Mouse (Mus musculus) left cerebral cortex, adult 18-20 months (tissue): Measurements from ENCODE around the gene Sh3rf3. TPM values are rescaled to one million over a fixed set of nuclear protein-coding genes. Genes with fewer than 3 reads are reported as not detected.

Source experiments
- DNase-seq, 2 experiments: peaks; one replicate each; pipeline ENCODE4 v3.0.0; 2021 to 2022; ENCODE audit warnings: low spot score in 2 of 2, mixed read lengths in 1 of 2
- total RNA-seq, 2 experiments: library from RNA; stranded (reverse); gene quantifications; 2 replicates each; pipeline ENCODE4 v1.2.3; 2021

Sh3rf3 gene
- total RNA-seq, 2 experiments from 2014 or later = 43.7 to 45.5 TPM

DNA sequence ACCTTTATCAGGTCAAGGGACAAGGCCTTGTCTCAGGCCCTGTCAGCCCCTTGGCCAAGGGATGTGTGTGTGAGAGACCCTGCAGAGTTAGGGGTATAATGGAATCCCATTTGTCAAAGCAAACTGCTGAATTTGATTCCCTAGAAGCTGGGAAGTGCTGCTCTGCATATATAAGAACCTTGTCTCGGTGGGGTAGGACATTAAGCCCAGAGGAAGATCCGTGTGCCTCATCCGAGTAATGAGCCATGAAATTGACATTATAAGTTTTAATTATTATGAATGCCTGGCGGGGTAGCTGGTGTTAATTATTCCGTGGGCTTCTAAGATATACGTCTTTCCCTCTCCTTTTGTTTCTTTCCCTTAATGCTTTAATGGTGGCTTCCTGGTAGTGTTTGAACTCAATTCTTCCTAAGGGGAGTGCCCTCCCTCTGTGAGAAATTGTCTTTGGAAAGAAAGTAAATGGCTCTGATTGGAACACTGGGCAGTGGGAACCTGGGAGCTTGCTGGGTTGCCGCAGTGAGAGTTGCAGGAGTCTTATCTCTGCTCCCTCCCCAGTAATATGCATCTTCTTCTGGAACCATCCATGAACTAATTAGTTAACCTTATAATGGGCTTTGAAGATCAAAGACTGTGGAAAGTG is 166.3 kb downstream of the Sh3rf3 start:
- DNase-seq = no peak

- no peak for DNase-seq
These were observed 168.6 kb downstream of the Sh3rf3 start for GRCm38 (mm10) chr10:58981674-58982329.

DNA sequence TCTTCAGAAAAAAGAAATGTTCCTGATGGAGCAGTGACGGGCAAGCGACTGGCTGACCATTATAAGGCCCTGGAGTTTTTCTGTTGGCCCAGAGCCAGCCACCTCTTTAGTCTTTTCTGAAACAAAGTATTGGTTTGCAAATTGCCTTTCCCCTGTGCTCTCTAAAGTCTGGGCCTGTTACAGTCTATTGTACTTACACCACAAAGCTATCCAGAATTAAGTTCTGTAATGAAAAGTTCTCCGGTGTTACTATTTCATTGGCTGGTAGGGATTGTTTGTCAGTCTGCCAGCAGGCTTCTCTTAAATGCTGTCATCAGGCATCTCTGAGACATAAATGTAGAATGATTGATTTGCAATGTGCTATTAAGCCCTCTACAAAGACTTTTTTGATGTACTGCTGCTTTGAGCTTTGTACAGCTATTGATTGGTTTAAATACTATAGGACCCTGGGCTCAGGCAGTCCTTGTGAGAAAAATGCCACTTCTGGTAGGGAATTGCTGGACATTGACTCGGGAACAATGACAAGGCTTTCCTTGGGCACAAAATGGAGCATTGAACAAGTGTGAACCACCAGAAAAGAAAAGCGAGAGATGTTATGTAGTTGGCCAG is 169.5 kb downstream of the Sh3rf3 start:
- DNase-seq = no peak

DNA sequence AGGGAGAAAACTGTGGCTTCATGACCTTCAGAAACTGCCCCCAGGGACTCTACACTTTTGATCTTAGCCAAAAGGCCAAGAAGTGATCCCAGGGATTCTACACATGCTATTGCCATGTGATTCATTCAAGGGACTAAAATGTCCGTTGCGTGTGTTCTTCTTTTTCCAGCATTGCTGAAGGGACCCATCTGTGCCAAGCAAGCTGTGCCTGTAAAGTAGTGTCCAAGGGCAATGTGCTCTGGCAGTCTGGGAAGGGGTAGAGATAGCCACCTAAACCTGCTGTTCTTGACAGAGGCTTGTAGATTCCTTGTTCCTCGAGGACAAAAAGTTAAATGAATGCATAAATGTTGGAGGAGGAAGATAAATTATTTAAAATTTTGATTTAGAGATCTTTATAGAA is 178.5 kb downstream of the Sh3rf3 start:
- DNase-seq = no peak

- no peak for DNase-seq
These were observed 181.6 kb downstream of the Sh3rf3 start for GRCm38 (mm10) chr10:58994726-58995125.

DNA sequence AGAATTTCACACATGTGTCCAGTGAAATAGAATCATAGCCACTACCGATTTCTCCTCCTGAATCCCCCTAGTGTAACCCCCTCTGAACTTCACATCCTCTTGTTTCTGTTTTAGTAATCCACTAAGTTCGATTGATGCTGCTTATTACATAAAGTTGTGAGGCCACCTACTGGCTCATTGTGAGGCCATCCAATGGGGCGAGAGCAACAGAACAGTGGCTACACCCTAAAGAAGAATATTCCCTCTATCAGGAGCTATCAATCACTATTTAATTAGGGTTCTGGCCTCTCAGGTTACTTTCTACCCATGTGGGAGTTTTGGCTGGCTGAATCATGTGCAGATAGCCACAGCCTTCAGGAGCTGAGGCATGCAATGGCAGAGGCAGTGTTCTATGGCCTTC is 182.0 kb downstream of the Sh3rf3 start:
- no peak for DNase-seq

- DNase-seq = peak in 1 of 2 experiments; percentile 23
These were observed 189.2 kb downstream of the Sh3rf3 start for GRCm38 (mm10) chr10:59002361-59002760.

- no peak for DNase-seq
These were observed 198.3 kb downstream of the Sh3rf3 start for GRCm38 (mm10) chr10:59011415-59011814.

GRCm38 (mm10) chr10:59013618-59014017 is 200.5 kb downstream of the Sh3rf3 start:
- DNase-seq = no peak

DNA sequence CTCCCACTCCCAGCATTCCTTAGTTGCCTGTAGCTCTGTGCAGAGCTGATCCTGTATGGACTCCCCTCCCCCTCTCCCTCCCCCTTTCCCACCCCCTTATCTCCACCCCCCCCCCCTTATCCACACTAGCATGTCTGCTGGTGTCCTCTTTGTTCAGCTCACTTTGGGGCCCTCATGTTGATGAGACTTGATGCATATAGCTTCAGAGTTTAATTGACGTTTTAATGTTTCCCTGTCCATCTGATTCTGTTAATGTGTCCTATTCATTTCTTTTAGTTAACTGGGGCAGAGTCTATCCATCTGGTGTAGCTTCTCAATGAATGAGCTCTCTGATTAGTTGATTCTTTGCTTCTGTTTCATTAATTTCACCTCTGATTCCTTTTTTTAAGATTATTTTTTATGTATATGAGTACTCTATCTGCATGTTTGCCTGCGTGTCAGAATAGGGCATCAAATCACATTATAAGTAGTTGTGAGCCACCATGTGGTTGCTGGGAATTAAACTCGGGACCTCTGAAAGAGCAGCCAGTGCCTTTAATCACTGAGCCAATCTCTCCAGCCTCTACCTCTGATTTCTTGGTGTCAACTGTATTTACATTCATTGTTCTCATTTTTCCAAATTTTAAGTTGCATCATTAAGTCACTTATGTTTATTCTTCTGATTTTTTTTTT is 206.3 kb downstream of the Sh3rf3 start:
- DNase-seq = no peak

DNA sequence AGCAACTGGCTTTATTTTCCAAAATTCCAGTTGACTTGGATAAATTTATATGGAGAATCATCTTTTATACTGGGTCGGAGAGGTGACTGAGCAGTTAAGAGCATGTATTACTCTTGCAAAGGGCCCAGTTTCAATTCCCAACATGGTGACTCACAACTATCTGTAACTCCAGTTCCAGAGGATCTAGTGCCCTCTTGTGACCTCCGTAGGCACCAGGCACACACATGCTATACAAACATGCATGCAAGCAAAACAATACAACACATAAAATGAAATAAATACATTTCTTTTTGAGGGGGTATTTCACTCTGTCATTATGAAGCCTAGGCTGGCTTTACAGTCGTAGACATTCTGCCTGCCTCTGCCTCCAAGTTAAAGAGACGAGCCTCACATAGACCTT is 237.3 kb downstream of the Sh3rf3 start:
- DNase-seq = no peak

GRCm38 (mm10) chr10:59056294-59056693 is 243.1 kb downstream of the Sh3rf3 start:
- DNase-seq = no peak

GRCm38 (mm10) chr10:59066804-59067203 is 253.6 kb downstream of the Sh3rf3 start:
- DNase-seq = no peak

GRCm38 (mm10) chr10:59072827-59073226 is 259.7 kb downstream of the Sh3rf3 start:
- DNase-seq = peak in 1 of 2 experiments; percentile 28

- DNase-seq = no peak
These were observed 263.5 kb downstream of the Sh3rf3 start for GRCm38 (mm10) chr10:59076681-59077080.

DNA sequence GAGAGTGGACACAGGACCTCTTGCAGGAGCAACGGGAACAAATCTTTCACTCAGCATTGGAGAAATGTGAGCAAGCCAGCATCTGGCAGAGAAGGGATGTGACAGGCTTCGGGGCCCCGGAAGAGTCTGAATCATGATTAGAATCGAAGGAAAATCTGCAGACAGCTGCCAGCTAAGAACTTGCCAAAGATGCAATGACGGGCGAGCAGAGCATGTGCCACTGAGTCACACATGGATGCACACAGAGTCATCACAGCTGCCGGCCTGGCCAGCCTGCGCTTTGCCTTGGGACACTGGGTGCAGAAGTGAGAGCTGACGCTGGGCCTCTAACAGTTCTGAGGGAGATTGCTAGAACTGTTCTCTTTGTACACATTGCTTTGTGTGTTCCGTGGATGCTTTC is 264.8 kb downstream of the Sh3rf3 start:
- DNase-seq = peak; percentile 39 to 56

GRCm38 (mm10) chr10:59085604-59086003 is 272.4 kb downstream of the Sh3rf3 start:
- no peak for DNase-seq

DNA sequence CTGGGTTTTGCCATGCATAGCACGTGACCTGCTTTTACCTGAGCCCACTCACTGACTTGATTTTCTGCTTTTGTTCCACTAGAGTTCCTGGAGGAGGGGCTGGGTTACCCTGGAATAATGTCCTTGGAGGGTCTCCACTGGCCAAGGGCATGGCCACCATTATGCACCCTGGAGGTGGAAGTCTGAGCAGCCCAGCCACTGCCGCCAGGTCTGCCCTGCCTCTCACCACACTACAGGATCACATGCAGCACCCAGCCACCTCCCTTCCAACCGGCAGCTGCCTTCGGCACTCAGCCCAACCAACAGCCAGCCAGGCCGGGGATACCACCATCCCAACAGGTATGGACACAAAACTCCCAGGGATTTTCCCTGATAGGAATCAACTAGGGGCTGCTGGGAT is 273.4 kb downstream of the Sh3rf3 start:
- DNase-seq = no peak

DNA sequence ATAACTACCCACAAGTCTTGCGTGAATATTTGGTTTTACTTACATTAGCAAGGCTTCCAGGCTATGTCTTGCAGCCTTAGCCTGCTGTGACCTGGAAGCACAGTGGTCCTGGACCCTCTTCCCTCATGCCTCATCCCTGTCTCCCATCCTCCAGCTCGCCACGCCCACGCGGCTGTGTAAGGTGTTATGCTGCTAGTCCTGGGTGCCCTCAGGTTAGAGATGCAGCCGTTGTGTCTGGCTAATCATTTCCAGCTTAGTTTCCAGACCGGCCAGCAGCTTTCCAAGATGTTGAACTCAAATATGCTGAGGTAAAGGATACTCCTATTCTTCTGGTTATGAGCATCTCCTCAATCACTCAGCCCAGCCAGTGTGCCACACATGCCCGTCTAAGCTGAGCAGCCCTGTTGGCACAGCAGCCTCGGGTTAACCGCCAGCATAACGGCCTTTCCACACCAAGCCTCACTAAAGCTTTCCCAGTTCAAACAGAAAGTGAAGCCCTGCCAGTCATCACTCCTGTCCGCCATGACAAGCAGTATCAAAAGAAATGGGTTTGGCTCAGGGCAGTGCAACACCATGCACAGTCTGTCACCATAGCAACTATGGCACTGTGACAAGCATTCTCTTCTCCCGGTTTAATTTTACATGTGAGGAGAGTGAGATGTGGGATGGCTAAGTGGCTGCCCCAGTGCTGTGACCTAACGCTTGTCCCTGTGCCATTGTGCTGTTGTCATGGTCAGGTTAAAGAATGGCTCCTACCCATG is 276.9 kb downstream of the Sh3rf3 start:
- peak; percentile 55 to 58 for DNase-seq

DNA sequence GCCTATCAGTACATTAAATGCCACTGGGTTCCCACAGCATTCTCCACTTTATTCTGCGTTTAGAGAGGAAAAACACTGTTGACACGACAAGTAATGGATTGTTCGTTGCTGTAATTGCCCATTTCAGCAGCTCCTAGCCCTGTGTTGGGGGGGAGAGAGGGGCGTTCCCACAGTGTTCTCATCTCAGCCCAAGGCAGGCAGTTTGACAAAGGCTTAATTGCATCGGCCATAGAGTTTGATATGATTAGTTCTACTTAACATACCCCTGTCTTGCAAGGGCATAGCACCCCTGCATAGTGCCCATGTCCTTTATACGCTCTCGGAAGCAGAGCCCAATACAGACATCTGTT is 277.4 kb downstream of the Sh3rf3 start:
- DNase-seq = no peak

GRCm38 (mm10) chr10:59091556-59091955 is 278.4 kb downstream of the Sh3rf3 start:
- DNase-seq = no peak
